Mouse (Mus musculus) splenic B cell, adult 2 months (primary cell): ENCODE measurements around the gene Tssk1.

Source experiments
- DNase-seq: peaks from one replicate; pipeline ENCODE4 v3.0.0-alpha.2; 2011; ENCODE audit warnings: low read depth, low spot score
- H3K27me3 ChIP-seq: 2 replicates; pipeline ENCODE4 v1.6.1; 2012; ENCODE audit warnings: mild to moderate bottlenecking, low read length, moderate library complexity, mixed read lengths; ENCODE audit not compliant: control insufficient read depth, poor library complexity, insufficient read depth, severe bottlenecking
- H3K36me3 ChIP-seq: 2 replicates; pipeline ENCODE4 v1.6.1; 2012; ENCODE audit warnings: mild to moderate bottlenecking, low read length, moderate library complexity, mixed read lengths; ENCODE audit not compliant: control insufficient read depth, poor library complexity, insufficient read depth, severe bottlenecking

The Tssk1 gene

GRCm38 (mm10) chr16:17922163-17922538, 28.1 kb downstream of the Tssk1 start:
- Histone ChIP-seq H3K36me3 (peaks cover 2% of the 10 kb centered on the region; the same call in 1 of the 2 replicates), H3K27me3 (no peaks in the 10 kb centered on the region)
- DNase-seq, result no peak

GRCm38 (mm10) chr16:17927351-17928082, 33.5 kb downstream of the Tssk1 start:
- DNase-seq, result peak; percentile 33
- Histone ChIP-seq H3K27me3 (no peaks in the 10 kb centered on the region), H3K36me3 (peaks cover 2% of the 10 kb centered on the region; the same call in 1 of the 2 replicates)

- H3K36me3 ChIP-seq, result peaks cover 2% of the 10 kb centered on the region; the same call in 1 of the 2 replicates
- H3K27me3 ChIP-seq, result no peaks in the 10 kb centered on the region
- peak; percentile 64 for DNase-seq
Measured at GRCm38 (mm10) chr16:17928087-17928580, 34.1 kb downstream of the Tssk1 start, which contains the start of gene Slc25a1. Gene Slc25a1, minus strand, starts transcription at chr16:17928219.

GRCm38 (mm10) chr16:17928627-17929104, 34.6 kb downstream of the Tssk1 start:
- Histone ChIP-seq H3K36me3 (peaks cover 2% of the 10 kb centered on the region; the same call in 1 of the 2 replicates), H3K27me3 (no peaks in the 10 kb centered on the region)
- DNase-seq, result peak; percentile 91

- Histone ChIP-seq H3K27me3 (no peaks in the 10 kb centered on the region), H3K36me3 (peaks cover 2% of the 10 kb centered on the region; the same call in 1 of the 2 replicates)
- DNase-seq, result no peak
Measured at GRCm38 (mm10) chr16:17929211-17929610, 35.2 kb downstream of the Tssk1 start.

- no peaks in the 10 kb centered on the region for H3K27me3 ChIP-seq
- H3K36me3 ChIP-seq, result peaks cover 2% of the 10 kb centered on the region; the same call in 1 of the 2 replicates
- DNase-seq, result no peak
Measured at GRCm38 (mm10) chr16:17929631-17930030, 35.6 kb downstream of the Tssk1 start.

GRCm38 (mm10) chr16:17931906-17932460, 38.0 kb downstream of the Tssk1 start:
- no peak for DNase-seq
- no peaks in the 10 kb centered on the region for H3K36me3 ChIP-seq
- no peaks in the 10 kb centered on the region for H3K27me3 ChIP-seq

GRCm38 (mm10) chr16:17933594-17934444, 39.8 kb downstream of the Tssk1 start:
- H3K36me3 ChIP-seq, result no peaks in the 10 kb centered on the region
- H3K27me3 ChIP-seq, result no peaks in the 10 kb centered on the region
- DNase-seq, result no peak

GRCm38 (mm10) chr16:17934445-17934910, 40.5 kb downstream of the Tssk1 start:
- DNase-seq, result no peak
- H3K36me3 ChIP-seq, result no peaks in the 10 kb centered on the region
- H3K27me3 ChIP-seq, result no peaks in the 10 kb centered on the region

GRCm38 (mm10) chr16:17936776-17937175, 42.8 kb downstream of the Tssk1 start:
- no peak for DNase-seq
- Histone ChIP-seq H3K27me3 (no peaks in the 10 kb centered on the region), H3K36me3 (no peaks in the 10 kb centered on the region)

GRCm38 (mm10) chr16:17938187-17938586, 44.2 kb downstream of the Tssk1 start:
- Histone ChIP-seq H3K36me3 (no peaks in the 10 kb centered on the region), H3K27me3 (no peaks in the 10 kb centered on the region)
- DNase-seq, result no peak

GRCm38 (mm10) chr16:17938821-17939220, 44.8 kb downstream of the Tssk1 start:
- peak; percentile 86 for DNase-seq

GRCm38 (mm10) chr16:17939255-17939751, 45.3 kb downstream of the Tssk1 start:
- no peaks in the 10 kb centered on the region for H3K27me3 ChIP-seq
- no peaks in the 10 kb centered on the region for H3K36me3 ChIP-seq
- DNase-seq, result no peak

More at GRCm38 (mm10) chr16:17938821-17939220, 44.8 kb downstream of the Tssk1 start:
- no peaks in the 10 kb centered on the region for H3K36me3 ChIP-seq
- H3K27me3 ChIP-seq, result no peaks in the 10 kb centered on the region

GRCm38 (mm10) chr16:17943466-17943865, 49.4 kb downstream of the Tssk1 start:
- Histone ChIP-seq H3K27me3 (no peaks in the 10 kb centered on the region), H3K36me3 (no peaks in the 10 kb centered on the region)
- DNase-seq, result no peak
